Mouse (Mus musculus) liver, embryonic 13.5 days (tissue): ENCODE measurements around the gene Mup17. TPM values are rescaled to one million over a fixed set of nuclear protein-coding genes. Genes with fewer than 3 reads are reported as not detected.
"Not testable (repeated sequence)": the region's sequence is repeated elsewhere in the genome, so short reads cannot be mapped to it uniquely, and the experiment has no call there.

Source experiments
- ATAC-seq: fragments of 200-750 bp; cut with Nextera tagmentation; 2 replicates; pipeline ENCODE4 v1.8.0; 2017; ENCODE audit warnings: low read depth, mild to moderate bottlenecking, moderate number of reproducible peaks, moderate library complexity
- DNase-seq: peaks from one replicate; pipeline ENCODE4 v3.0.0; 2022
- H3K27ac ChIP-seq: fragments of 300-500 bp; sonication (generic); 2 replicates; pipeline ENCODE4 v1.5.1; 2015; ENCODE audit warnings: moderate library complexity, mild to moderate bottlenecking, inconsistent platforms
- H3K27me3 ChIP-seq: fragments of 300-500 bp; sonication (generic); 2 replicates; pipeline ENCODE4 v1.6.1; 2015; ENCODE audit warnings: mild to moderate bottlenecking, inconsistent platforms
- H3K36me3 ChIP-seq: fragments of 300-500 bp; sonication (generic); 2 replicates; pipeline ENCODE4 v1.6.1; 2015; ENCODE audit warnings: mild to moderate bottlenecking, inconsistent platforms
- H3K4me1 ChIP-seq: fragments of 300-500 bp; sonication (generic); replicated peaks from 2 replicates; pipeline ENCODE4 v1.6.1; 2015; ENCODE audit warnings: inconsistent platforms
- H3K4me2 ChIP-seq: fragments of 300-500 bp; sonication (generic); 2 replicates; pipeline ENCODE4 v1.6.1; 2015; ENCODE audit warnings: inconsistent platforms, mild to moderate bottlenecking, moderate library complexity
- H3K4me3 ChIP-seq: fragments of 300-500 bp; sonication (generic); replicated peaks from 2 replicates; pipeline ENCODE4 v1.5.1; 2015; ENCODE audit warnings: mild to moderate bottlenecking, inconsistent platforms
- H3K9ac ChIP-seq: fragments of 300-500 bp; sonication (generic); 2 replicates; pipeline ENCODE4 v1.6.1; 2015; ENCODE audit warnings: mild to moderate bottlenecking, inconsistent platforms
- H3K9me3 ChIP-seq: fragments of 300-500 bp; sonication (generic); replicated peaks from 2 replicates; pipeline ENCODE4 v1.6.1; 2016; ENCODE audit warnings: inconsistent platforms
- WGBS: fragments of 180-500 bp; shearing (Covaris S2); methylation state at CpG from one replicate; pipeline ENCODE4 v1.1.7; 2015; ENCODE audit not compliant: insufficient replicate concordance; 5-methylcytosine and 5-hydroxymethylcytosine counted together
- polyA plus RNA-seq: library from polyadenylated mRNA; unstranded; fragments of >200 nt; fragmentation: Nextera tagmentation; extraction: Ambion mirVana; gene quantifications from 2 replicates; pipeline ENCODE4 v1.2.1, GENCODE M21; 2015

Gene Mup17
- polyA plus RNA-seq = not detected in 2 replicates

DNA sequence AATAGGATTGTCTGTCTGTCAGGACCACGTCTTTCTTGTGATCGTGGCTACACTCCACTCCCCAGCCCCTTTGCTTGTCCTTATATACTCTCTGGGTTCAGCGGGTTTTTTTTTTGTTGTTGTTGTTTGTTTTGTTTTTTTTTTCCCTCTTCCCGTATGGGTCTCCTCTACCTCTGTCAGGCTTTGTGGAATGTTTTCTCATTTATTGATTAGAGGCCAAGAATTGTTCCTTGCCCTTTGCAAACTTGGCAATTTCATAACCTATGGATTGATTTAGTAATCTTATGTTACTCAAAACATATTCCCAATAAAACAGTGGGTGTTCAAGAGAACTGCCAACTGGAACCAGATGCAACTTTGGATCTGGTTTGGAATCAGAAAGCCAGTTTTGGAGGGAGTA, at the start of gene Mup17:
Gene Mup17, minus strand, starts transcription at position 101 of the 400 bp plus-strand sequence.
- not testable (repeated sequence) for H3K9me3 ChIP-seq, H3K4me2 ChIP-seq, H3K4me3 ChIP-seq, H3K4me1 ChIP-seq, H3K9ac ChIP-seq, H3K27me3 ChIP-seq, ATAC-seq, DNase-seq, H3K27ac ChIP-seq, H3K36me3 ChIP-seq
- 68% methylated on average over 4 of the region's 4 CpGs for WGBS

DNA sequence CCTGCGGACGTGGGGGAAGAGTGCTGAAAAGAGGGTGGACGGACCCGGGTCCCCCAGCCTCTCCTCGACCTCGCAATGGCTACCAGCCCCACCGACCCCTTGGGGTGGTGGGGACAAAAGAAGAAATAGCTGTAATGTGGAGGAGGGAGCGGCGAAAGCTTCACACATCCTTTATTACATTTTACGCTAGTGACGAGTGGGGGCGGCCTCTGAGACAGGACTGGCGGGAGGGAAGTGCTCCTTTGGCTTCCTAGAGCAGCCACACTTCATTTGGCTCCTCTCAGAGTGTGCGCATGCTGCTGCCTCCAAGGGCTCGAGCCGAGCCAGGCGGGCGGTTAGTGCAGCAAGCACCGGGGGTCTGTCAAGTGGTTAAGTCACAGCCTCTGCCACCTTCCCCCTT, 24.1 kb downstream of the Mup17 start:
- not testable (repeated sequence) for H3K9ac ChIP-seq, DNase-seq, H3K27me3 ChIP-seq, H3K4me1 ChIP-seq, H3K27ac ChIP-seq, H3K4me3 ChIP-seq, ATAC-seq, H3K36me3 ChIP-seq, H3K9me3 ChIP-seq, H3K4me2 ChIP-seq
- WGBS = 82% methylated on average over 19 of the region's 19 CpGs

DNA sequence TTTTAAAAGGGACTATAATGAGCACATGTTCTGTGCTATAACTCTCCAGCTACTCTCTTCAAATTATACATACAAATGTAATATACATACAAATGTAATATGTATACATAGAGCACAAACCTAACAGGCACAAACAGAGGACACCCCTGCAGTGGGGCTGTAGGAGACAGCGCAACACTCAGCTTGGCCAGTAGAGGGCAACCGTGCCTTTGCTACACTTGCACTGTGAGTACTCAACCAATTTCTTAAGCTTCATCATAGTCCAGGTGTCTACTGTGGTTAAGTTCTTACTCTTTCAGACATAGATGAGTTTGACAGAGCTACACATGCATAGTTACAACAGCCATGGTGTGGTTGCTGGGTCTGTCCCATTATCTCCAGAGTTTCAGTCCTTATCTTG, 39.8 kb downstream of the Mup17 start:
- 35% methylated on average over 2 of the region's 2 CpGs for WGBS
- not testable (repeated sequence) for H3K36me3 ChIP-seq, H3K27me3 ChIP-seq, H3K4me2 ChIP-seq, H3K9ac ChIP-seq, H3K9me3 ChIP-seq, ATAC-seq, DNase-seq, H3K4me3 ChIP-seq, H3K4me1 ChIP-seq, H3K27ac ChIP-seq

Other genes with a start within 250 kb of the Mup17 start
- not detected in 2 replicates for gene Mup15, start 156.1 kb downstream of the Mup17 start, polyA plus RNA-seq
- gene Mup16, start 76.3 kb downstream of the Mup17 start, polyA plus RNA-seq = not detected in 2 replicates
- not detected in 2 replicates for gene Mup18, start 78.3 kb upstream of the Mup17 start, polyA plus RNA-seq
- not detected in 2 replicates for gene Mup19, start 186.4 kb upstream of the Mup17 start, polyA plus RNA-seq
- not detected in 2 replicates for gene Mup5, start 239.4 kb upstream of the Mup17 start, polyA plus RNA-seq